Mouse (Mus musculus): ENCODE results near the gene Commd6.
"Not testable (repeated sequence)": the region's sequence is repeated elsewhere in the genome, so short reads cannot be mapped to it uniquely, and the experiment has no call there.

Gene Commd6

DNA sequence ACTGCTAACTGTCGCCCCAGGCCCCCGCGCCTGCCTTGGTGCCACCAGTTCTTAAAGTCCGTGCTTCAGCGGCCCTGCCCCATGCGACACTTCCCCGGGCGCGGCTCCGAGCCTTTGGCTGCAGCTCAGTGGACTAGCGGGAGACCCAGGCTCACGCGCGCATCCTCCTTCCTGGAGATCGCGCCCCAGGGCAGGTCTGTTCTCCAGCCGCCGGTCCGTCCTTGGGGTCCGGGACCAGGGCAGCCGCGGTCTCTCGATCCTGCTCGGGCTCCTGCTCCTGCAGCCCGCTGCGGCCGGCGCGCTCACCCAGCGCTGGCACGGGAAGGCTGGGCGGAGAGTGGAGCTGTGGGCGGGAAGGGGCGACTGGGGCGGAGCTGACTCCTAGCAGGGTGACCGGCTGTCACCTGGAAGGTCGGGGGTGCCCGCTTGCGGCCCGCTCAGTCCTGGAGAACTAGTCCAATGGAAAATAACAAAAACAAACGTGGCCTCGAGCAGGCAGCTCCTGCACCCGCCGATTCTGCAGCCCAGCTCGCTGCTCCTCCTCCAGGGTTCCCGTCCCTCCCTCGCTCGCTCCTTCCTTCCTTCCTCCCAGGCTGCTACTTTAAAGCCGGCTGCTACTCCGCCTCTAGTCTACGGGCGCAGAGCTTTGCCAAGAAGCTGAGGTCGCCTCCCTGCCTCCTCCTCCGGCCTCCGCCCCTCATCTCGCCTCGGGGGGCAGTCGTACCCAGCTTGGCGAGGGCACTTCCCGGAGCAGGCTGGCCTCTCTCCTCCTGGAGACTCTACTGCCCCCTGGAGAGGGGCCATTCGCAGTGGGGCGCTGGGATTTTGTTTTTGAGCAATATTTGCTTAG lies 31.7 kb downstream of the Commd6 start, which contains the start of gene Tbc1d4:
Tbc1d4 (minus strand) TSS at position 673 of the 850 bp plus-strand sequence.
- DNase-seq (ENCODE audit: low read depth, low spot score), result peak; percentile 94

DNA sequence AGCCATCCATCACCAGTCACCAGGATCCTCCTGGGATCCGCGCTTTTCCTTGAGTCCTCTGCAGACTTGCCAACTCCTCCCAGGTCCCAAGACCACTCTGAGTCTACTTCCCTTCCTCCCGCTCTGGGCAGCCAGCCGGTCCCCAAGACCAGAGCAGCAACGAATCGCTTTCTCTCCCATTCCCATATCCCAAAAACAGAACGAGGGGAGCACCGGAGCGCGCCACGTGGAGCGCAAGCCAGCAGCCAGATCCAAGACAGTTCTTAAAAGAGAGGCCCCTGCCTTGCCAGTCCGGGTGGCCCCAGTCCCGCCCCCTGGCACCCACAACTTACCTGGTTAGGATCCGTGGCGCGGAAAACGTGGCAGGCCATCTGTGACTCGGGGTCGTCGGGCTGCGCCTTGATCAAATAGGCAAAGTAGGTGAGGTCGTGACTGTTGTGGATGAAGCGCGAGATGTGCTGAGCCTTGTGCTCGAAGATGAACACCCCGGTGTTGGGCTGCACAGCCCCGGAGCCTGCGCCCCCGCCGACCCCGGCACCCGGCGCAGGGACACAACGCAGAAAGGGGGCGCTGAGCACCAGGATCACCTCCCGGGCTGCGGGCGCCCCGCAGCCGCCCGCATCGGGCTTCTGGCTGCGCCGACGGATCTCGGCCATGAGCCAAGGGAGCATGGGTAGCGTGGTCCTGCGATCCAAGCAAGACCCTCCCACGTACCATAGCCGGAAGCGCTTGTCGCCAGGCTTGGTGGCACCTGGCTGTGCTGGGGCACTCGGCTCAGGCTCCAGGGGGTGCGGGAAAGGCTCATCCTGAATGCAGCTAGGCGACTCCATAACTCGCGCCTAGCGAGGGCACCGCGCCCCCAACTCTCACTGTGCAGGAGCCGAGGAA lies 32.6 kb downstream of the Commd6 start:
- peak; percentile 39 for DNase-seq (ENCODE audit: low read depth, low spot score)

DNA sequence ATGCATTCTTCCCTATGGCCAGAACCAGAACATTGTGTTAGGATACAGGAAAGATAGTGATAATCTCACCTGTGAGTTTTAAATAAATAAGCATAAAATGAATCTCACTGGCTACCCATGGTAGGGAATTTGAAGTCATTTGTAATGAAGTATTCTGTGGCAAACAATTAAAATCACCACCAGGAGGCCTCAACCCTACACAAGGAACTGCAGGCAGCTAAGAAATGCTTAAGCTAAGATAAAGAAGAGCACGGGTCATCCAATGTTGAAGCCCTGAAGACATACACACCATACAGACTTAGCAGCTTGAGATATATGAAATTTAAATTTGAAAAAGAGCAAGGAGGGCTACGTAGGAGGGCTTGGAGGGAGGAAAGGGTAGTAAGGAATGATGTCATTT lies 34.6 kb downstream of the Commd6 start:
- DNase-seq (ENCODE audit: low read depth, low spot score), result peak; percentile 53

DNA sequence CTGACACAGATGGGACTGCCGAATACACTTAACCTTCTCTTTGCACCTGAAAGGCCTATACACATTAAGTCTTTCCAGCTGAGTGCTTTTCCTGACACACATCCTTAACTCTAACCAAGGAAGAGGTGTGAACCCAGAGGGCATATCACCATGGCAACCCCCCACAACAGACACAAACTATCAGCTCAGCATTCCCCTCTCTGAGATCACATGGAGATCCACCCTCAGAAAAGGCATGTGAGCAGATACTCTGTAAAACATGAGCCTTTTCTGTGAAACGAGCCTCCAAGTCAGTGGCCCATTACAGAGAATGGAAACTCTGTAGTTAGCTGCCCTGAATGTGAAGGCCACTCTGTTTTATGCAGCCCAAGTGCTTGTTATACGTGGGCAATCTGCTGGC lies 37.6 kb downstream of the Commd6 start:
- DNase-seq (ENCODE audit: low read depth, low spot score), result no peak

DNA sequence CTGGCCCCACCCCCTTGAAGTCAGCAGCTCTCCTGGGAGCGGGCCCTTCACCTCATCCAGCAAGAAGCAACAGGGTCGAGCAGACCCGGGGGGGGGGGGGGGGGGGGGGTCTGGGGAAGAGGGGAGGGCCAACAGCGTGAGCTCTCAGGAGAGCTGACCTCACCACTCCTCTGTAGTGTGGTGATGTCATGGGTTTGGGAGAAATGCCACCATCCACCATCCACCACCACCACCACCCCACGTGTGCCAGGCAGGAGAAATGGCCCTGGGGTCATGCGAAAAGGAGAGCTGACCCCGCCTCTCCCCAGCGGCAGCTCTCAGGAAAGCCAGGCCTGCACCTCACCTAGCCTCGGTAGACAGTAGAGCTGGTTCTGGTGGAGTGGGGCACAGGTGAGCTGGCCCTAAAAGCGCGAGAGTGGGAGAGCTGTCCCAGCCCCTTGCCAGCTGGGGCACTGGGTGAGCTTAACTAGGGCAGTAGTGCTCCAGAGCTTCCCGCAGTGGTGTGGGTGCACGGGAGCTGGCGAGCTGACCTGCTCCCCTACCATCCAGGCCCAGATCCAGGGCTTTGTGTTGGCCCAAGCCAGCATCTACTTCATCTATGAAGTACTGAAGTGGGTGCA lies 43.3 kb downstream of the Commd6 start:
- DNase-seq (ENCODE audit: low read depth, low spot score), result no peak

DNA sequence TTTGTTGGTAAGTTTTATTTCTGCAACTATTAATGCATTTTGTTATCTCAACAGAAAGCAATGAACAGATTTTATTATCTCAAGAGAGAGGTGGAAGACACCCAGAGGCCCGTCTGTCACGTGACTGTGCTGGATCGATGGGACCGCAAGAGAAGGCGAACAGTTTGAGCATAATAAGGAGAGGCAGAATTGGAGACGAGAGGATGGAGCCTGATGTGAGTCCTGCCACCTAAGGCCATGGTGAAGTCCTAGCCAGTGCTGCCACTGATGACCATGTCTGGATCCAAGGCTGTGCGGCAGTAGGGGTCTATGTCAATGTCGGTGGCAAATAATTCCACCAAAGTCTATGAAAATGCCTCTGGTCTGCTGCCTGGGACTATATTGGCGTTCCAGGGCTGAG lies 43.8 kb downstream of the Commd6 start:
- DNase-seq (ENCODE audit: low read depth, low spot score), result no peak

DNA sequence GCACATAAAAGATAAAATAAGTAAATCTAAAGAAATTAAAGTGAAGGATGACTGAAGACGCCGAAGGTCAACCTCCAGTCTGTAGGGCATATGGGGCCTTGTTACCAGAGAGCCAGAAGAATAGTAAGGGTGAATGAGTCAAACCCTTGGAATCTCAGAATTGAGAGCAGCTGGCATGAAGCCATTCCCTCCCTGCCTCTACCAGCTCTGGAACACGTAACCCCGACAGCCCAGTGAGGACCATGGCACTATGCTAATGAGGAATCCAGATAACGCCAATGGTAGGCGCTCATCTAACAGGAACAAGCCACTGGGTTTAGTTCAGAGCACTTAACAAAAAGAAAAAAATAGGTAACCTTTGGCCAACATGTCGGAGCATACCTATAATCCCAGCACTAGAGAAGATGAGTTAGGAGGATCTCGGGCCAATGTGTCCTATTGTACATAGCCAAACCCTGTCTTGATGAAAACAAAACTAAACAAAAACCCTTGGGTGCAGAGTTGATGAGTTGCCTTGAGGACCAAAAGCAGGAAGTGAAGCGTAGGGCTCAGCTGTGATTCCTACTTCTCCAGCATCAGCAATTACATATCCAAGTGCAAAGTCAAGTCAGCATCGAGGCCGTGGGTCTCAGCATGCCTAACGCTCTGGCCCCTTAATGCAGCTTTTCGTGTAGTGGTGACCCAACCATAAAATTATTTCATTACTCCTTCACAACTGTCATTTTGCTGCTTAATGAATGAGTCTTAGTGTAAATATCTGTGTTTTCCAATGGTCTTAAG lies 45.0 kb downstream of the Commd6 start:
- peak; percentile 65 for DNase-seq (ENCODE audit: low read depth, low spot score)

DNA sequence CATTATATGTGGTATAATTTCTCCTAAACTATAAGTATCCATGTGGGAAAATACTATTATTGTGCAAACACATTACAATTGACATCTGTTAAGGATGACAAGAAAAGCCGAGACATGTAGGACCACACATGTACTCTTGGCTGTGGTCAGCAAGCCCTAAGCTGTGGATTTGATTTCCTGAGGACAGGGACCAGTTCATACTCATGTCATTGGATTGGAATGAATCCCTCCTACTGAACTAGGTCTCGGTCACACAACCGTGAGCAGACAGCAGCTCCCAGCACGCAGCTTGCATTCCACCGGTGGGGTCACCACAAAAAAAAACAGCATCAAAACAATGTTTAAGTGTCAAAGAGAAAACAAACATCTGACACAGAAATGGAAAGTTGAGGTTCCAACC lies 46.5 kb downstream of the Commd6 start:
- no peak for DNase-seq (ENCODE audit: low read depth, low spot score)

DNA sequence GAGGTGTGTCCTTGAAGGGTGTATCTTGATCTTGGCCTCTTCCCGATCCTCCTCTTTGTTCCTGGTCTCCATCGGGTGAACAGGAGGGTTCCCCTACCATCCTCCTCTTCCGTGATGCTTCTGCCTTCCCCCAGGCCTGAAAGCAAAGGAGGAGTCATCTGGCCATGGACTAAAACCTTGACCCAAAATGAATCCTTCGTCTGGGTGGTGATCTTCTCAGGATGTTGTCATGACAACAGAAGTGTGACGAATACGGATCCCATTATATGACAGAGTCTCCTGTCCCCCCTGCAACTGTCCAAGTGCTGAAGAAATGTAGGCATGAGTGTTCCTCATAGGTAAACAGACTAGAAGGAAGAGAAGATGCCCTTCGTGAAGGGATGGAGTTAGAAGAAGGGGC lies 47.1 kb downstream of the Commd6 start:
- no peak for DNase-seq (ENCODE audit: low read depth, low spot score)

DNA sequence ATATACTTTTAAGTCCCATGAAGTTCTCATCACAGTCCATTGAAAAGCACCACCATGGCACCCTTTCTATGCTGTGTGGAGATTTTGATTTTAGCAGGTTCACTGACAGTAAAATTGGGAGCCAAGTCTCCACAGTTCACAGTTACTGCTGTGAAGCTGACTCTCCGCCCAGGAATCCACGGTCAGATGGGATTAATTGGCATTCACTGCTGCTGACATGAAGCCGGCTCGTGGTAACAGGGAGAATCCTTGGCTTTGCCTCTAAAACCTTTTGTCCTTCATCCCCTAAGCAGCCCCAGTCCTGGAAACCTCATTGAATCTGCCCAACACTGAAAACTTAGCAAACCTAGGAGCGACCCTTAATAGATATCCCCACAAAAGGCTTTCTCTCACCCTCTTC lies 49.4 kb downstream of the Commd6 start:
- DNase-seq (ENCODE audit: low read depth, low spot score), result peak; percentile 5

DNA sequence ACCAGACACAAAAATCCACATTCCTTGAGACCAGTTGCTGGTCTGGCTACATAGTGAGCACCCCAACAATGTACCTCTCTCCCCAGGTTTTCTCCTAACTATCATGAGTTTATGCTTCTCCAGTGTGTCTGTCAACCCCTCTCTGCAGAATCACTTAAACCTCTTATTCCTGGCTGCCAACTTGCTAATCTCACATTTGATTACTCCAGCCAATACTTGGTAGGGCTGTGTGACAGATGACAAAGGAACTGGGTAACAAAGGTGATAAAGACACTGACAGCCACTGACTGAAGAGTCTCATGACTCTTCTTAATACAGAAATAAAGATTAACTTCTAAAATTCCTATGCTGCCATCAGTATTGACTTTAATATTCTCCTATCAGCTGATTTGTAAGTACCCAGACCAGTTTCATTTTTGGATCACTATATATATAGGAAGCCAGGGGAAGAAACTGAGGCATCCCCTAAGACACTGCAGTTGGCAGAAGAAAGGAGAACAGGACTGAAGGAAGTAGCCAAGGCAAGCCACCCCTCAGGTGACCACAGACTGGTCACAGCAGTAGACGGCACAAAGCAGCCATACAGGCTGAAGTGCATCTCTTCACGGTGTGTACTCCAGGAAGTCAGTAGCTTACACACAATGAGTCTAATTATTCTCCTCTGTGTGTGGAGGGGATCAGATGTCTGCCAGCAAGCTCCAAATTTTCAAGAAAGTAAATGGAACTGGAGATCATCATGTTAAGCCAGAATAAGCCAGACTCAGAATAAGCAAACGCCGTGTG lies 52.1 kb downstream of the Commd6 start:
- not testable (repeated sequence) for DNase-seq (ENCODE audit: low read depth, low spot score)

DNA sequence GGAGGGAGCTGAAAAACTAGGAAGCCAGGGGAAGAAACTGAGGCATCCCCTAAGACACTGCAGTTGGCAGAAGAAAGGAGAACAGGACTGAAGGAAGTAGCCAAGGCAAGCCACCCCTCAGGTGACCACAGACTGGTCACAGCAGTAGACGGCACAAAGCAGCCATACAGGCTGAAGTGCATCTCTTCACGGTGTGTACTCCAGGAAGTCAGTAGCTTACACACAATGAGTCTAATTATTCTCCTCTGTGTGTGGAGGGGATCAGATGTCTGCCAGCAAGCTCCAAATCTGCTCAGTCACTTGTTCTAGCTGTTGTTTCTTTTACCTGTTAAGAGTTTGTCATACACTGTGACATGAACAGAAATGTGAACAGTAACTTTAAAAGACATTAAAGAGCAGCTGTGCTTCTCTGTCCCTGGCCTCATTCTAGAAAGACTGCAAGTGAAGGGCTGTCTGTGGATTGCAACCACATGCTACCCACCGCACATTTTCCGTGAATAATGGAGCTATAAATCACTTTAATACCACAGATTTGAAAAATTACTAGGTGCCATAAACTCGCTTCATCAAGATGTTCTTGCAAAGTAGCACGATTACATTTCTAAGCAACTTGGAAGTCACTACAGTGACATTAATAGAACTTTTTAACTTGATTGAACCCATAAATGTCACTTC lies 53.0 kb downstream of the Commd6 start:
- not testable (repeated sequence) for DNase-seq (ENCODE audit: low read depth, low spot score)

DNA sequence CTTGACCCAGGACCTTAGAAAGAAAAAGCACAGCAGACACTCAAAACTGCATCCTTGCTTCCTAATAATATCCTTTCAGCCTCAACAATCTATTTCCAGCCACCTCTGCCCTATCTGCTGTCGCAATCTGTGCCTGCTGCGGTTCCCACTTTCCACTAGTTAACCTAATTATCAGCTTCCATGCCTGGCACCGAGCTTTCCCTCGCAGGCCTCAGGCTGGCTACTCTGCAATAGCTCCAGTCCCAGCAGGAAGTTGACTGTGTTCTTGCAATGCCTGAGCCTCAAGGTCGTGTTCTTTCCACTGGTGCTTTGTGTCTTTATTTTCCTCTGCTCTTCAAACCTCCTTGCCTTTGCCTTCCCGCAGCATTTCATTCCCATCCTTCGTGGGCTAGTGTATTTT lies 54.4 kb downstream of the Commd6 start:
- no peak for DNase-seq (ENCODE audit: low read depth, low spot score)
